Mouse (Mus musculus) colon, adult 2 months (tissue): ENCODE results near the gene Dedd2. TPM values are rescaled to one million over a fixed set of nuclear protein-coding genes. Genes with fewer than 3 reads are reported as not detected.

Source experiments
- polyA plus RNA-seq: library from polyadenylated mRNA; depleted of rRNA; stranded (reverse); fragments of >200 nt; gene quantifications from 2 replicates; pipeline ENCODE4 v1.2.3, GENCODE M21; 2012; rRNA removed

Gene Dedd2
- polyA plus RNA-seq, result 83.3 and 98.6 TPM in 2 replicates

GRCm38 (mm10) chr7:25220457-25221101 is at the start of gene Dedd2:
Gene Dedd2, minus strand, starts transcription at chr7:25220615.

GRCm38 (mm10) chr7:25267301-25267750 is 46.9 kb upstream of the Dedd2 start, which contains the start of gene Cic:
Gene Cic, plus strand, starts transcription at chr7:25267704.

GRCm38 (mm10) chr7:25250141-25250972 is 29.9 kb upstream of the Dedd2 start, which contains the start of gene Erf:
Gene Erf, minus strand, starts transcription at chr7:25250761.

GRCm38 (mm10) chr7:25237249-25238014 is 17.0 kb upstream of the Dedd2 start, which contains the start of gene Gsk3a:
Gene Gsk3a, minus strand, starts transcription at chr7:25237851.

GRCm38 (mm10) chr7:25221102-25221883 is 878 bp upstream of the Dedd2 start, which contains the start of gene Zfp526:
Gene Zfp526, plus strand, starts transcription at chr7:25221425.

GRCm38 (mm10) chr7:25179606-25180161 is 40.7 kb downstream of the Dedd2 start, which contains the start of gene Pou2f2:
Gene Pou2f2, minus strand, starts transcription at chr7:25179726.

Other genes starting within 250 kb of the Dedd2 start
- gene Rabac1, start 247.9 kb downstream of the Dedd2 start, polyA plus RNA-seq, result 374 and 519 TPM in 2 replicates
- 1.3 and 1.8 TPM in 2 replicates for gene Atp1a3, start 214.7 kb downstream of the Dedd2 start, polyA plus RNA-seq
- gene Grik5, start 148.3 kb downstream of the Dedd2 start, polyA plus RNA-seq, result 30.4 and 31.0 TPM in 2 replicates
- gene Zfp574, start 148.0 kb downstream of the Dedd2 start, polyA plus RNA-seq, result 45.3 and 46.0 TPM in 2 replicates
- gene Pou2f2, start 40.9 kb downstream of the Dedd2 start, polyA plus RNA-seq, result 2.7 and 3.4 TPM in 2 replicates
- 13.4 and 14.1 TPM in 2 replicates for gene Zfp526, start 810 bp upstream of the Dedd2 start, polyA plus RNA-seq
- gene Gsk3a, start 17.2 kb upstream of the Dedd2 start, polyA plus RNA-seq, result 120 and 151 TPM in 2 replicates
- 42.5 and 52.2 TPM in 2 replicates for gene Erf, start 30.1 kb upstream of the Dedd2 start, polyA plus RNA-seq
- 59.1 and 73.7 TPM in 2 replicates for gene Cic, start 47.1 kb upstream of the Dedd2 start, polyA plus RNA-seq
- gene Pafah1b3, start 77.4 kb upstream of the Dedd2 start, polyA plus RNA-seq, result 223 and 250 TPM in 2 replicates
- gene Prr19, start 80.8 kb upstream of the Dedd2 start, polyA plus RNA-seq, result not detected in 2 replicates
- gene Tmem145, start 85.5 kb upstream of the Dedd2 start, polyA plus RNA-seq, result 0.59 and 0.71 TPM in 2 replicates
- 41.9 and 44.2 TPM in 2 replicates for gene Megf8, start 96.5 kb upstream of the Dedd2 start, polyA plus RNA-seq
- gene Cnfn, start 149.1 kb upstream of the Dedd2 start, polyA plus RNA-seq, result 0.77 TPM in 1 of 2 replicates, not detected in the other
- gene Lipe, start 178.1 kb upstream of the Dedd2 start, polyA plus RNA-seq, result 26.7 and 33.9 TPM in 2 replicates
- not detected in 2 replicates for gene Cxcl17, start 192.3 kb upstream of the Dedd2 start, polyA plus RNA-seq